Mouse (Mus musculus): Measurements from ENCODE around the gene Slc24a5. TPM values are rescaled to one million over a fixed set of nuclear protein-coding genes. Genes with fewer than 3 reads are reported as not detected.
A peak's percentile ranks its signal among the peaks of the same experiment; 100 is the strongest.

Gene Slc24a5
- 4.0 and 6.9 TPM in 2 replicates for polyA plus RNA-seq (2015; fragmentation: Nextera tagmentation; extraction: Ambion mirVana)

GRCm38 (mm10) chr2:125067894-125068293 lies at the start of gene Slc24a5:
TSS of gene Slc24a5 (plus strand) at chr2:125068124.
- ATAC-seq (ENCODE audit: low read depth) = no peak
- no peaks in the 10 kb centered on the region; the same call in 1 of the 2 replicates for H3K36me3 ChIP-seq
- H3K4me1 ChIP-seq (replicated peaks) = no peaks in the 10 kb centered on the region
- no peaks in the 10 kb centered on the region for H3K9me3 ChIP-seq
- 81% methylated on average over 10 of the region's 10 CpGs for WGBS
- no peak within 1 kb of the TSS for H3K4me3 ChIP-seq
- no peak within 1 kb of the TSS for H3K9ac ChIP-seq
- no peak within 1 kb of the TSS for H3K27ac ChIP-seq (replicated peaks)
- no peak within 1 kb of the TSS for H3K4me2 ChIP-seq
- no peaks in the 10 kb centered on the region for H3K27me3 ChIP-seq

GRCm38 (mm10) chr2:125024386-125024785 lies 43.5 kb upstream of the Slc24a5 start:
- no peaks in the 10 kb centered on the region for H3K9me3 ChIP-seq
- H3K4me3 ChIP-seq = no peak overlapping the region
- no peak overlapping the region for H3K27ac ChIP-seq (replicated peaks)
- 0 out of 2 replicates have a peak, but pooled peaks cover 4% of the 10 kb centered on the region for H3K4me1 ChIP-seq (replicated peaks)
- no peak overlapping the region for H3K4me2 ChIP-seq
- H3K27me3 ChIP-seq = no peaks in the 10 kb centered on the region
- ATAC-seq (ENCODE audit: low read depth) = no peak
- H3K9ac ChIP-seq = no peak overlapping the region
- H3K36me3 ChIP-seq = no peaks in the 10 kb centered on the region
- WGBS = 64% methylated on average over 5 of the region's 5 CpGs

GRCm38 (mm10) chr2:125026358-125027000 lies 41.4 kb upstream of the Slc24a5 start:
- Histone ChIP-seq H3K9me3 (no peaks in the 10 kb centered on the region), H3K9ac (no peak overlapping the region), H3K4me1 (replicated peaks) (0 out of 2 replicates have a peak, but pooled peaks cover 6% of the 10 kb centered on the region), H3K4me3 (no peak overlapping the region), H3K27me3 (no peaks in the 10 kb centered on the region), H3K27ac (replicated peaks) (no peak overlapping the region), H3K4me2 (no peak overlapping the region), H3K36me3 (no peaks in the 10 kb centered on the region)
- WGBS = 76% methylated on average over 14 of the region's 14 CpGs
- ATAC-seq (ENCODE audit: low read depth) = no peak

GRCm38 (mm10) chr2:125030591-125030990 lies 37.3 kb upstream of the Slc24a5 start:
- WGBS = 75% methylated on average over 7 of the region's 7 CpGs
- H3K9me3 ChIP-seq = no peaks in the 10 kb centered on the region
- no peak overlapping the region for H3K4me3 ChIP-seq
- no peaks in the 10 kb centered on the region for H3K36me3 ChIP-seq
- H3K4me2 ChIP-seq = no peak overlapping the region
- no peak for ATAC-seq (ENCODE audit: low read depth)
- no peak overlapping the region for H3K27ac ChIP-seq (replicated peaks)
- H3K27me3 ChIP-seq = no peaks in the 10 kb centered on the region
- no peak overlapping the region for H3K9ac ChIP-seq
- peaks cover 24% of the 10 kb centered on the region; the same call in 1 of the 2 replicates for H3K4me1 ChIP-seq (replicated peaks)

GRCm38 (mm10) chr2:125031111-125031510 lies 36.8 kb upstream of the Slc24a5 start:
- no peak for ATAC-seq (ENCODE audit: low read depth)
- Histone ChIP-seq H3K4me2 (no peak overlapping the region), H3K9me3 (no peaks in the 10 kb centered on the region)

GRCm38 (mm10) chr2:125031562-125032257 lies 36.2 kb upstream of the Slc24a5 start:
- WGBS = 81% methylated on average over 12 of the region's 12 CpGs
- H3K36me3 ChIP-seq = no peaks in the 10 kb centered on the region
- ATAC-seq (ENCODE audit: low read depth) = no peak
- no peaks in the 10 kb centered on the region for H3K27me3 ChIP-seq
- H3K9me3 ChIP-seq = no peaks in the 10 kb centered on the region
- H3K4me2 ChIP-seq = no peak overlapping the region
- no peak overlapping the region for H3K9ac ChIP-seq
- H3K27ac ChIP-seq (replicated peaks) = 0 out of 2 replicates have a peak overlapping the region, but pooled peaks have one; percentile 38
- no peak overlapping the region for H3K4me3 ChIP-seq
- peaks cover 21% of the 10 kb centered on the region; the same call in 1 of the 2 replicates for H3K4me1 ChIP-seq (replicated peaks)

More at GRCm38 (mm10) chr2:125031111-125031510, 36.8 kb upstream of the Slc24a5 start:
- no peak overlapping the region for H3K27ac ChIP-seq (replicated peaks)
- H3K4me1 ChIP-seq (replicated peaks) = peaks cover 24% of the 10 kb centered on the region; the same call in 1 of the 2 replicates
- H3K4me3 ChIP-seq = no peak overlapping the region
- H3K9ac ChIP-seq = no peak overlapping the region
- no peaks in the 10 kb centered on the region for H3K36me3 ChIP-seq
- WGBS = 69% methylated on average over 8 of the region's 8 CpGs
- no peaks in the 10 kb centered on the region for H3K27me3 ChIP-seq

- Histone ChIP-seq H3K27me3 (no peaks in the 10 kb centered on the region), H3K27ac (replicated peaks) (0 out of 2 replicates have a peak overlapping the region, but pooled peaks have one; percentile 42), H3K4me2 (no peak overlapping the region), H3K9me3 (no peaks in the 10 kb centered on the region), H3K36me3 (no peaks in the 10 kb centered on the region), H3K4me1 (replicated peaks) (peaks cover 20% of the 10 kb centered on the region; the same call in 1 of the 2 replicates), H3K9ac (no peak overlapping the region), H3K4me3 (no peak overlapping the region)
- no peak for ATAC-seq (ENCODE audit: low read depth)
- 77% methylated on average over 17 of the region's 17 CpGs for WGBS
These were observed 35.5 kb upstream of the Slc24a5 start for GRCm38 (mm10) chr2:125032258-125032973.

- Histone ChIP-seq H3K36me3 (no peaks in the 10 kb centered on the region), H3K4me1 (replicated peaks) (peaks cover 20% of the 10 kb centered on the region; the same call in 1 of the 2 replicates), H3K9me3 (no peaks in the 10 kb centered on the region), H3K4me2 (no peak overlapping the region), H3K27me3 (no peaks in the 10 kb centered on the region), H3K27ac (replicated peaks) (no peak overlapping the region), H3K9ac (no peak overlapping the region), H3K4me3 (no peak overlapping the region)
- WGBS = 68% methylated on average over 10 of the region's 10 CpGs
- ATAC-seq (ENCODE audit: low read depth) = no peak
These were observed 34.7 kb upstream of the Slc24a5 start for GRCm38 (mm10) chr2:125033042-125033743.

- Histone ChIP-seq H3K4me2 (no peak overlapping the region), H3K4me3 (no peak overlapping the region), H3K4me1 (replicated peaks) (peaks cover 6% of the 10 kb centered on the region), H3K27ac (replicated peaks) (no peak overlapping the region), H3K9ac (no peak overlapping the region), H3K9me3 (no peaks in the 10 kb centered on the region), H3K36me3 (no peaks in the 10 kb centered on the region), H3K27me3 (no peaks in the 10 kb centered on the region)
- ATAC-seq (ENCODE audit: low read depth) = no peak
- WGBS = 88% methylated on average over 7 of the region's 7 CpGs
These were observed 12.5 kb upstream of the Slc24a5 start for GRCm38 (mm10) chr2:125055316-125055903.

GRCm38 (mm10) chr2:125057250-125057815 lies 10.6 kb upstream of the Slc24a5 start:
- H3K4me2 ChIP-seq = no peak overlapping the region
- no peak overlapping the region for H3K27ac ChIP-seq (replicated peaks)
- H3K4me1 ChIP-seq (replicated peaks) = peaks cover 6% of the 10 kb centered on the region
- no peaks in the 10 kb centered on the region for H3K36me3 ChIP-seq
- no peak overlapping the region for H3K9ac ChIP-seq
- H3K4me3 ChIP-seq = no peak overlapping the region
- ATAC-seq (ENCODE audit: low read depth) = peak; percentile 50; the same call in 1 of the 2 replicates
- H3K9me3 ChIP-seq = no peaks in the 10 kb centered on the region
- 41% methylated on average over 7 of the region's 7 CpGs for WGBS
- no peaks in the 10 kb centered on the region for H3K27me3 ChIP-seq

GRCm38 (mm10) chr2:125061451-125061850 lies 6.5 kb upstream of the Slc24a5 start:
- H3K36me3 ChIP-seq = no peaks in the 10 kb centered on the region
- H3K9ac ChIP-seq = no peak overlapping the region
- no peak overlapping the region for H3K4me2 ChIP-seq
- no peak overlapping the region for H3K4me3 ChIP-seq
- H3K27me3 ChIP-seq = no peaks in the 10 kb centered on the region
- no peaks in the 10 kb centered on the region for H3K9me3 ChIP-seq
- WGBS = 89% methylated on average over 7 of the region's 7 CpGs
- no peak for ATAC-seq (ENCODE audit: low read depth)
- peaks cover 6% of the 10 kb centered on the region for H3K4me1 ChIP-seq (replicated peaks)
- no peak overlapping the region for H3K27ac ChIP-seq (replicated peaks)

Data from neural tube, embryonic 13.5 days (tissue).